Mouse (Mus musculus) T-cell, adult 2 months (primary cell): ENCODE data around the gene Prkag3.

Source experiments
- DNase-seq: peaks from one replicate; pipeline ENCODE4 v3.0.0; 2022; ENCODE audit warnings: low spot score

Prkag3 gene

GRCm38 (mm10) chr1:74759773-74760172 lies 10.8 kb upstream of the Prkag3 start:
- DNase-seq: no peak

DNA sequence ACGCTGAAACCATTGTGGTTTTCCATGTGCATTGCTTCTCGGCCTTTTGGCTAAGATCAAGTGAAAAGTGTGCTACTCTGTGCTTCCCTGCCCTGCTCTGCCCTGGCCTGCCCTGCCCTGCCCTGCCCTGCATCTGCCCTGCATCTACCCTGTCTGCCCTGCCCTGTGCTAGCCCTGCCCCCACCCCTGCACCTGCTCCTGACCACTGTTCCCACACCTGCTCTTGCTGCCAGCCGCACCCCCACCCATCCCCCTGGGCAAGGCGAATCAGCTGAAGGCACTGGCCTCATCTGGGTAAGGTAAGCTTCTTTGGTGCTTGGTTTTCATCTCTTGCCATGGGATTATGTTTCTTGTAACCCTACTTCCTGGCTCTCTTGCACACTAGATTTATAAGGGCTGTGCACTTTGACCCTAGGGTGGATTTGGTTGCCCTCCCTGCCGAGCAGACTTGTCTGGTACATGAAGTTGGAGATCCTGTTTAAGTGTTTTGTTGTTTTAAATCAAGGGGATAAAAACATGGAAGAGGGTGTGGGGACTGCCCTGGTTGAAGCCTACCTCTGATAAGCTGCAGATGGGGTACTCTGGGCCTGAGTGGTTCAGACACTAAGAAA lies 5.3 kb upstream of the Prkag3 start:
- DNase-seq: no peak

DNA sequence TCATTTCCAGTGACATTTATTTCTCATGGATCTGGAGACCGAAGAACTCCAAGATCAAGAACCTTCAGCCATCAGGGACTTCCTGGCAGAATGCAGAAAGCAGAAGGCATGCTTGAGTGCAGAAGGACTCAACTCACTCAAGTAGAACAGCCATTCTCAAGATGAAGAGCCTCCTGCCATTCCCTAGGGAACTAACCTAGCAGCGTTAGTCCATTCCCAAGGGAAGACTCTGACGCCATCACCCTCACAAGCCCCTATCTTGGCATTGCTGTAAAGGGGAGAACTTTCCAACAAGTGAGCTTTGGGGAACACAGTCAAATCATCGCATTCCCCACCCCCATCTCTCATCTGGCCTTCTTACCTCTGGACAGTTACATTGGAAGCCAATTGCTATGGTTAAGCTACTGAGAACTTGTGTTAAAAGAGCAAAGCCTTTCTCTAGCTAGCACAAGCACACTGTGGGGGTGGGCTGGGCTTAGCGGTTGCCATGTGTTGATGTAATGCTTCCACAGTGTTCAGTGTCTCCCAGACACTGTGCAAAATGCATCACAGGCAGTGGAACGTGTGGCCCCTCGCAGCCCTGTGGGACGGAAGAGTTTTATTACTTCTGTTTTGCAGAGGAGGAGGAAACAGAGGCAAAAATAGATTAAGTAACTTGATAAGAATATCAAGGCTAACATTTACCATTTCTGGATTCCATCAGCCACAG lies 4.4 kb upstream of the Prkag3 start:
- DNase-seq: no peak

- no peak for DNase-seq
These were observed 3.8 kb upstream of the Prkag3 start for GRCm38 (mm10) chr1:74752833-74753232.

DNA sequence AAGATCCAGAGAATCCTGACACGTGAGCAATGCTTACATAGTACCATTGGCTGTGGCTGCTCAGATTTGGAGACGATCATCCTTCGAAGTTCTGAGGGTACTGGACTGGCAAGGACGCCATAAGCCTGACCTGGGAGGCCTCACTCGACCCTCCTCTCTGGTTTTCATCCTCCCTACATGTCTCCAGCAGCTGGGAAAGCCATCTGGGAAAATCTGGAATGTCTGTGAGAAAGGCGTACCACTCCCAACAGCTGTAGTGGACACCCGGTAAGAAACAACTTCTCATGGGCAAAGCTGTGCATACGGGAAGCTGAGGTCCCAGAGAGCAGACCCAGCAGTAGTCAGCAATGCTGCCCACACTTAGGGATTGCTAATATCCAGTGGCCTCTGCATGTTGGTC lies 3.1 kb upstream of the Prkag3 start:
- no peak for DNase-seq

GRCm38 (mm10) chr1:74750683-74751082 lies 1.7 kb upstream of the Prkag3 start:
- no peak for DNase-seq

DNA sequence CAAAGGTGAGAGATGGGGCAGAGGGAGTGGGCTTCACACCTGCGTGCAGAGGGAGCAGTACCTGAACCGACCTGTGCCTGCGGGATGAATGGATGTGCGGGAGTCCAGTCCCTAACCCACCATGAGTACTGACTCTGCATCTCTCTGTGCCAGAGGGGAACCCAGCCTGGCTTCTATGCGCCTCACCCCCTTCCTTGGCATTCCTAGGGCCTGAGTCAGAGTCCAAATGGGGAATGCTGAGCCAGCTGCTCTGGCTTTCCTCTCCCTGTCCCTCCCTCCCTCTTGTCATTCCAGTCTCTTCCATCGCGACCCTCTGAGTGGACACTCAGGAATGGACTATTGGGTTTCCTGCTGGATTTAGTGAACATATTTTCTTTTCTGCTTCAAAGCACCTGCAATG lies 280 bp upstream of the Prkag3 start:
- no peak for DNase-seq

- no peak for DNase-seq
These were observed 1.7 kb downstream of the Prkag3 start for GRCm38 (mm10) chr1:74747335-74747734.

GRCm38 (mm10) chr1:74740846-74741245 lies 8.2 kb downstream of the Prkag3 start:
- no peak for DNase-seq

DNA sequence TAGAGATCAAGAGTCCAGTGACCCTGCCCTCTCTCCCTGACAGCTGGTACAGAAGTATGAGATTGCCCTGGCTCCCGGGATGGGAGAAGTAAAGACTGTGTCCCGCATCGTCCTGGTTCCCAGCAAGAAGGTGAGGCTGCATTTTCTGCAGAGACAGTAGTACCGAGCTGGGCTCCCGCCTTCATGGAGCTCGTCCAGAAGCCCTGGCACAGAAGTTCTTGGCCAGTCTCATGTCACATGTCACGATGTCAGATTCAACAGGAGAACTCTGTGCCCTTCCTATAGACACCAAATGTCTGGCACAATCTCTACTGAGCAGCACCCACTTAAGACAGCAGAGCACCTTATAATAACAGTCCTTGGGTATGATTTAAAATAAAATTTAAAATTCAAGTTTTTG lies 11.5 kb downstream of the Prkag3 start:
- DNase-seq: no peak

DNA sequence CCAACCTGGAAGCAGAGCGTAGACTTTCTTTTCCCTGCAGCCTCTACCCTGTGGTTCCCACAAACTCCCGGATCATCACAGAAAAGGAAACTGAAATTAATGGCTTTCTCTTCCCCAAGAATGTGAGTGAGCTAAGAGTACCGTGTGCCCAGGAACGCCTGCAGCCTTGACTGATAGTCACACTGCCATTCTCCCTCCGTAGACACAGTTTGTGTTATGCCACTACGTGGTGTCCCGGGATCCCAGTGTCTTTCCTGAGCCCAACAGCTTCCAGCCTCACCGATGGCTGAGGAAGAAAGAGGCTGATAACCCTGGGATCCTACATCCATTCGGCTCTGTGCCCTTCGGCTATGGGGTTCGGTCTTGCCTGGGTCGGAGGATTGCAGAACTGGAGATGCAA lies 12.0 kb downstream of the Prkag3 start:
- DNase-seq: no peak

DNA sequence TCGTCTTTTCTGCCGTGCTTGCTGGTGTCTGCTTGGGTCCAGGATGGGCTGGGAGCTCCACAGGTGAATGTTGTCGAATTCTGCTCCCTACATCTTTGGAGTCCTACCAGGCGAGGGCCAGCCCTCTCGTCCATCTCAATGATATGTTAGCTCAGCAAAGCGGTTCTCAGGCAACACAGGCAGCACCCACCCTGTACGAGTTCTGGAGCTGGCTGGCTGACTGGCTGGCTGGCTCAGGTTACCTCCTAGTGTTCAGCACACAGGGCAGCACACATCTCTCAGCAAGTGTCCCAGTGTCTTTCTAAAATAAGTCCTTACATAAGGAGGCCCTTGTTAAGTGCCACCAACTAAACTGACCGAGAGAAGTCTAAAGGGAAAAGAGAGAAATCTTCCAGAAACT lies 20.6 kb downstream of the Prkag3 start:
- no peak for DNase-seq

DNA sequence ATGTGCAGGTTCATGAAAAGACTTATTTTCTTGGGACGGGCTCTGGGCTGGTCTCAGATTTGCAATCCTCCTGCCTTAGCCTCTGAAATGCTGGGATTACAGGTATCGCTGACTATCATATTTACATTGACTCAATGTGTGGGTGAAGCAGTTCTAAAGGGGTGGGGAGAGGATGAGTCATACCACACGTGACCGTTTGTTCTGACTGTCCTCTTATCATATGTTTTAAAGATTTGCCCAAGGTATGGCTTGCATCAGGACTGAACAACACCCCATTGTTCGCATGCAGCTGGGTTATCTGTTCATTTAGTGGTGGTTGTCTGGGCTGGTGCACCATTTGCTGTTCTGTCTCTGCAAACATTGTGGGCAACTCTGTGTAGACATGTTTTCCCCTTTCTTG lies 22.3 kb downstream of the Prkag3 start:
- no peak for DNase-seq

DNA sequence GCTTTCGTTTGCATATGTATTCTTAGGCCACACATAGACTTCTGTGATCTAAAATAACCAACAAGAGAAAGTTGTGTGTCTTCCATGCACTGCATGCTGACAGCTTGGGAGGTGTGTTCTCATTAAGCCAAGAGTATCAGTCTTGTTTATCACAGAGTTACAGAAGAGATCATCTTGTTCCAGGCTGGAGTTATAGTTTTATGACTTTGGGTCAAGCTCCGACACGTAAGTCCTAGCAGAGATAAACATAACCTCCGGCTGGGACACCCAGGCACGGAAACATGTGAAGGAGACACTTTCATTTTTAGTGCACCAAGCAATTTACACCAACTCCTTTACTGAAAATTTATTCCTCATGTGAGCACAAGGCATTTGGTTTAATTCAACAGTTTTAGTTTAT lies 22.9 kb downstream of the Prkag3 start:
- DNase-seq: no peak

DNA sequence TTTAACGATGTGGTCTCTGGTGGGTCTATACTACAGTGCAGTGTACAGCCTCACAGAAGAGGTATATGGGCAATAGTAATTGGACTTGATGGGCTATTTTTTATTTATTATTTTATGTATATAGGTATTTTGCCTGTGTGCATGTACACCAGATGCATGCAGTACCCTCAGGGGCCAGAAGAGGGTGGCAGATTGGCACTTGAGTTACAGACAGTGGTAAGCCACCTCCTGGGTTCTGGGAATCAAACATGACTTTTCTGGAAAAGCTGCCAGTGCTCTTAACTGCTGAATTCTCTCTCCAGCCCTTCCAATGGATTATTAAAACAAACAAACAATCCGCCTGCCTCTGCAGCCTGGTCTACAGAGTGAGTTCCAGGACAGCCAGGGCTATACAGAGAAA lies 25.3 kb downstream of the Prkag3 start:
- DNase-seq: no peak

GRCm38 (mm10) chr1:74721657-74722056 lies 27.4 kb downstream of the Prkag3 start:
- DNase-seq: no peak

- DNase-seq: no peak
These were observed 29.7 kb downstream of the Prkag3 start for GRCm38 (mm10) chr1:74719281-74719680.

DNA sequence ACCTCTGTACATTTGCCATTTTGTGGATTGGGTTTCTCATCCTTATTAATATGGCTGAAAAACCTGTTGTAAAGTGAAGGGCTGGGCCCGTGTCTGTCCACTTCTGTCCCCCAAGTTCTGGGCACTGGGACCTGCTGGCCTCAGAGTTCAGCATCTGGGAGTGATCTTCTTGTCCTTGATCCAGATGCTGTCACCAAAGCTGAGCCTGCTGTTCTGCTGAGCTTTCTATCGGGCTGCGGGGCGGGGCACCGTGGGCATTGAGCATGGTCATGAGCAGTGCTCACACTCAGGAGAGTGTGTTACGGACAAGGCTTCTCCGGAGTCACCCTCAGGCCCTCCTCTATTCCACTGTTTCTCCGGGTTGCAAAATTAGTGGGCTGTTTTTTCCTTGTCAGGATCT lies 30.9 kb downstream of the Prkag3 start:
- no peak for DNase-seq

GRCm38 (mm10) chr1:74715886-74716285 lies 33.1 kb downstream of the Prkag3 start:
- no peak for DNase-seq

DNA sequence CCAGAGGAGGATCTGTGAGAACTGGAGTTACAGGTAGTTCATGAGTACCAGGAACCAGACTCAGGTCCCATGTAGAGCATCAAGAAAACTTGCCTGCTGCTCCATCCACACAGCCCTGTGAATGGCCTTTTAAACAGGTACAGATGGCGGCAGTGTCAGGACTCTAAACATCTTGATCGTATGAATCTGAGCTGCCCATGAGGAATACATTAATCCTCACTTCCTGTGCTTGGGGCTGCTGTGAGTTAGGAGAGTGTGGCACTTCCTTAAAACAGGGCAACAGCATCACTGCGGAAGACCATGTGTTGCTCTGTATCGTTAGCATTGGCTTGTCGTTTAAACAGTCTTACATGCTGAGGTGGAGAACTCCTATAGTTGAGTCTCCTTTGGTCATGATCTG lies 33.6 kb downstream of the Prkag3 start:
- DNase-seq: no peak

- DNase-seq: no peak
These were observed 34.1 kb downstream of the Prkag3 start for GRCm38 (mm10) chr1:74714967-74715366.

GRCm38 (mm10) chr1:74713859-74714730 lies 34.9 kb downstream of the Prkag3 start:
- DNase-seq: no peak
